10 mouse cellular contexts compared by ENCODE assay signal in the genomic region with DNA sequence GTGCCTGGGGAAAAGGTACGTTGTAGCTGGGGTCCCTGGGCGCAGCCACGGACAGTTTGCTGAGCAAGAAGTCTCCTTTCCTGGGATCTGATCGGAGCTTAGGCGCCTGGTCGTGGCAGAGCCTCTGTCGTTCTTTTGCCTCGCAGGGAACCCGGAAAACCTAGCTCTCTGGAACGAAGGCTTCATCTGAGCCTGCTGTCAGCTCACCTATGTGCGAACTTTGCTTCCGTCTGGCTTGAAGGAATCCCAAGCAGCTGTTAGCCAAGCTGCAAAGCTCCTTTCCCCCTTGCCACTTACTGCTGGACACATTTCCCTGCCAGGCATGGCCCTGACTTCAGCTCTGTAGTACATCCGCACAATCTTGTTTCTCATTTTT. TPM values are rescaled to one million over a fixed set of nuclear protein-coding genes. Genes with fewer than 3 reads are reported as not detected.
DNase-seq lines count a peak whose midpoint lies in the region; ATAC-seq and TF ChIP-seq lines count a peak whose summit lies in the region.
"Had no signal": no experiment of that assay in that cellular context is flagged by ENCODE, and none has a peak within 500 bp of the region (broad histone marks: within the 10 kb centered on the region; RNA-seq: fewer than 3 reads in every experiment).

No protein-coding gene starts in this region.

- intact Hi-C loops in heart, adult 2 months (cut with DNase I): no loop called here

- H3K79me2 ChIP-seq in heart, adult 2 months (replicated peaks; ENCODE audit: control insufficient read depth, insufficient read depth, low read length): no peaks in the 10 kb centered on the region

- H3K9me3 ChIP-seq in ES-E14 (ENCODE audit: control insufficient read depth, insufficient read depth, low read depth, low read length): no peaks in the 10 kb centered on the region
- no peaks in the 10 kb centered on the region for H3K9me3 ChIP-seq in forebrain, embryonic 12.5 days
- H3K9me3 ChIP-seq in limb, embryonic 11.5 days (ENCODE audit: control insufficient read depth, low read length): no peaks in the 10 kb centered on the region

- no peak for TF ChIP-seq POLR2A in heart, adult 2 months (IDR thresholded peaks at IDR 0.05; ENCODE audit: insufficient read depth, low read depth, low read length)
- TF ChIP-seq POLR2A in olfactory bulb, adult 2 months (IDR thresholded peaks at IDR 0.05; ENCODE audit: insufficient read depth, low read depth, low read length): no peak

- H3K4me1 ChIP-seq in heart, adult 2 months (ENCODE audit: control insufficient read depth, insufficient read depth, low read length): no peaks in the 10 kb centered on the region
- H3K4me1 ChIP-seq in ES-E14 (ENCODE audit: control insufficient read depth in 2 of 2, insufficient read depth in 2 of 2, low read length in 2 of 2, poor library complexity in 1 of 2): no peaks in the 10 kb centered on the region
- peaks cover 28% of the 10 kb centered on the region for H3K4me1 ChIP-seq in forebrain, embryonic 12.5 days
- H3K4me1 ChIP-seq in limb, embryonic 11.5 days (ENCODE audit: control insufficient read depth, insufficient read depth, low read length): no peaks in the 10 kb centered on the region
- H3K4me1 ChIP-seq in olfactory bulb, adult 2 months (ENCODE audit: control insufficient read depth, insufficient read depth, low read length): no peaks in the 10 kb centered on the region

- peak overlapping the region; percentile 75 for H3K4me2 ChIP-seq in forebrain, embryonic 12.5 days
- peak overlapping the region; percentile 91 for H3K4me2 ChIP-seq in limb, embryonic 11.5 days (ENCODE audit: low read depth, severe bottlenecking)

- no peak overlapping the region for H3K27ac ChIP-seq in heart, adult 2 months
- H3K27ac ChIP-seq in ES-E14 (ENCODE audit: insufficient read depth, low read depth, low read length, poor library complexity, severe bottlenecking): no peak overlapping the region
- H3K27ac ChIP-seq in forebrain, embryonic 12.5 days: peak overlapping the region; percentile 62
- no peak overlapping the region for H3K27ac ChIP-seq in limb, embryonic 11.5 days (replicated peaks; ENCODE audit: low read depth, low read length)
- peak overlapping the region; percentile 88 for H3K27ac ChIP-seq in olfactory bulb, adult 2 months (ENCODE audit: insufficient read depth, low read depth, low read length)

- H3K27me3 ChIP-seq in heart, adult 2 months (ENCODE audit: control insufficient read depth, insufficient read depth, low read length): peaks cover 3% of the 10 kb centered on the region; the same call in 1 of the 2 replicates
- no peaks in the 10 kb centered on the region for H3K27me3 ChIP-seq in forebrain, embryonic 12.5 days
- H3K27me3 ChIP-seq in limb, embryonic 11.5 days (ENCODE audit: control insufficient read depth, insufficient read depth, low read length): peaks cover 4% of the 10 kb centered on the region; the same call in 1 of the 2 replicates
- H3K27me3 ChIP-seq: CH12.LX had no signal

- in situ Hi-C loops in ES-E14 (cut with MboI; ENCODE audit: low sequenced_read_pairs in 2 of 2, unreplicated experiment in 2 of 2): loop anchor here in 1 of 2 experiments (25.0 kb wide), 1 partner anchor 554 kb away; no protein-coding TSS in a partner anchor

- no peak for DNase-seq in heart, adult 2 months
- no peak for DNase-seq in heart, adult 8-10 months (ENCODE audit: low spot score)
- DNase-seq in ES-E14 (ENCODE audit: low read depth, low spot score): no peak
- no peak for DNase-seq in limb, embryonic 11.5 days (ENCODE audit: low spot score)
- DNase-seq in layer of hippocampus, adult 9-11 months: no peak
- DNase-seq in adrenal gland, adult 18-20 months (ENCODE audit: low spot score in 2 of 2): no peak

- WGBS in heart, adult 2 months: 2% methylated on average over 13 of the region's 13 CpGs
- WGBS in forebrain, embryonic 12.5 days: 1% methylated on average over 13 of the region's 13 CpGs
- 1% methylated on average over 13 of the region's 13 CpGs for WGBS in limb, embryonic 11.5 days
- under 1% methylated on average over 13 of the region's 13 CpGs for WGBS in olfactory bulb, adult 2 months

- H3K36me3 ChIP-seq in heart, adult 2 months (ENCODE audit: control insufficient read depth, insufficient read depth, low read length): no peaks in the 10 kb centered on the region
- no peaks in the 10 kb centered on the region for H3K36me3 ChIP-seq in ES-E14 (ENCODE audit: control insufficient read depth, insufficient read depth, low read length, poor library complexity, severe bottlenecking)
- H3K36me3 ChIP-seq in forebrain, embryonic 12.5 days (replicated peaks): no peaks in the 10 kb centered on the region
- no peaks in the 10 kb centered on the region for H3K36me3 ChIP-seq in limb, embryonic 11.5 days (ENCODE audit: control insufficient read depth, insufficient read depth, low read length)

- ATAC-seq in forebrain, embryonic 12.5 days (ENCODE audit: low FRiP score): no peak
- no peak for ATAC-seq in limb, embryonic 11.5 days (ENCODE audit: insufficient number of reproducible peaks, low FRiP score, low TSS enrichment, low read depth)

- TF ChIP-seq CTCF in heart, adult 2 months (IDR thresholded peaks at IDR 0.05): no peak
- TF ChIP-seq CTCF in olfactory bulb, adult 2 months (IDR thresholded peaks at IDR 0.05; ENCODE audit: insufficient read depth, low read depth, low read length): no peak

- no peak overlapping the region for H3K9ac ChIP-seq in heart, adult 2 months (ENCODE audit: low read depth, low read length)
- H3K9ac ChIP-seq in ES-E14 (ENCODE audit: insufficient read depth, low read depth, low read length, poor library complexity, severe bottlenecking): peak overlapping the region; percentile 42; the same call in 1 of the 2 replicates
- peak overlapping the region; percentile 59 for H3K9ac ChIP-seq in forebrain, embryonic 12.5 days
- H3K9ac ChIP-seq in limb, embryonic 11.5 days (ENCODE audit: low read length): peak overlapping the region; percentile 56; the same call in 1 of the 2 replicates

- TF ChIP-seq EP300 in heart, adult 2 months (IDR thresholded peaks at IDR 0.05; ENCODE audit: insufficient read depth, low read depth, low read length): no peak

- peak overlapping the region; percentile 52 for H3K4me3 ChIP-seq in heart, adult 2 months
- H3K4me3 ChIP-seq in ES-E14 (ENCODE audit: insufficient read depth in 1 of 2, low read depth in 1 of 2, low read length in 2 of 2, poor library complexity in 1 of 2, severe bottlenecking in 1 of 2): peak overlapping the region; percentile 60 to 64
- H3K4me3 ChIP-seq in forebrain, embryonic 12.5 days (replicated peaks): peak overlapping the region; percentile 48
- H3K4me3 ChIP-seq in limb, embryonic 11.5 days (ENCODE audit: low read depth, low read length): peak overlapping the region; percentile 54
- peak overlapping the region; percentile 75 for H3K4me3 ChIP-seq in olfactory bulb, adult 2 months (ENCODE audit: insufficient read depth, low read depth, low read length)
- H3K4me3 ChIP-seq: erythroblast, embryonic 14.5 days had no signal

TF ChIP-seq in ES-E14, 5 proteins besides CTCF, POLR2A, EP300 and RAD21:
- no peak for TF ChIP-seq CHD2 (IDR thresholded peaks at IDR 0.05; ENCODE audit: low read depth, low read length)
- no peak for TF ChIP-seq MAFK (IDR thresholded peaks at IDR 0.05; ENCODE audit: insufficient read depth, low read depth, low read length)
- no peak for TF ChIP-seq HCFC1 (IDR thresholded peaks at IDR 0.05; ENCODE audit: borderline replicate concordance, insufficient read depth, low read length)
- TF ChIP-seq ZC3H11A (IDR thresholded peaks at IDR 0.05; ENCODE audit: borderline replicate concordance, low read depth, low read length): no peak
- TF ChIP-seq ZNF384 (IDR thresholded peaks at IDR 0.05; ENCODE audit: low read depth, low read length): no peak

RNA-seq across cellular contexts. Expression of gene Pcdh9, which starts 0.9 kb away (rescaled TPM):
- total RNA-seq in heart, adult 2 months (2021): 1 to 10 TPM in 1 of 2 experiments, under 1 TPM in 1; 0.70 to 1.8 TPM
- polyA plus RNA-seq in heart, adult 2 months (2012; rRNA removed): 1.2 and 1.5 TPM in 2 replicates
- total RNA-seq in heart, adult 8-10 months (2022): 1 to 10 TPM in 3 of 4 experiments, under 1 TPM in 1; 0.78 to 2.6 (median 1.8) TPM
- 0.48 and 0.71 TPM in 2 replicates for total RNA-seq in ES-E14 (2012; rRNA removed)
- 75.9 and 90.0 TPM in 2 replicates for polyA plus RNA-seq in forebrain, embryonic 12.5 days (2016; fragmentation: Nextera tagmentation; extraction: Ambion mirVana)
- polyA plus RNA-seq in limb, embryonic 11.5 days (2014; fragmentation: Nextera tagmentation; extraction: Ambion mirVana): 17.2 and 21.3 TPM in 2 replicates
- polyA plus RNA-seq in olfactory bulb, adult 2 months (2012; ENCODE audit: insufficient read depth, insufficient read length, low replicate concordance, missing spikeins): not detected in 2 replicates
- total RNA-seq in adrenal gland, adult 18-20 months (2021): 1 to 10 TPM; 1.3 to 1.5 TPM
- total RNA-seq: CH12.LX had no signal
- polyA plus RNA-seq: erythroblast, embryonic 14.5 days had no signal

Comparison
In these comparisons a context has a peak if more than half of its experiments do, and no peak if none do; other contexts are left out.
1. H3K27ac ChIP-seq: peak in forebrain, embryonic 12.5 days (single experiment) and olfactory bulb, adult 2 months (single experiment); none in heart, adult 2 months (single experiment), ES-E14 (single experiment) and limb, embryonic 11.5 days (single experiment).
2. Peak in every context shown above with its lines, with median percentiles within 50 percentile points of each other: H3K4me3 ChIP-seq.